Mouse (Mus musculus) forebrain, embryonic 14.5 days (tissue): ENCODE results near the gene Eif2ak1. TPM values are rescaled to one million over a fixed set of nuclear protein-coding genes. Genes with fewer than 3 reads are reported as not detected.
A peak's percentile ranks its signal among the peaks of the same experiment; 100 is the strongest.
"Not testable (repeated sequence)": the region's sequence is repeated elsewhere in the genome, so short reads cannot be mapped to it uniquely, and the experiment has no call there.

Source experiments
- ATAC-seq: fragments of 200-750 bp; cut with Nextera tagmentation; 2 replicates; pipeline ENCODE4 v1.8.0; 2017; ENCODE audit warnings: mild to moderate bottlenecking, moderate library complexity
- DNase-seq: peaks from one replicate; pipeline ENCODE4 v3.0.0-alpha.2; 2015; ENCODE audit warnings: low spot score
- H3K27ac ChIP-seq: fragments of 300-500 bp; sonication (generic); 2 replicates; pipeline ENCODE4 v1.5.1; 2014; ENCODE audit warnings: low read depth, mild to moderate bottlenecking, control low read depth, low read length, moderate library complexity
- H3K27me3 ChIP-seq: fragments of 300-500 bp; sonication (generic); replicated peaks from 2 replicates; pipeline ENCODE4 v1.6.1; 2014; ENCODE audit warnings: low read length, control low read depth, mixed read lengths; ENCODE audit not compliant: control insufficient read depth, insufficient read depth
- H3K36me3 ChIP-seq: fragments of 300-500 bp; sonication (generic); 2 replicates; pipeline ENCODE4 v1.6.1; 2014; ENCODE audit warnings: low read length, control low read depth; ENCODE audit not compliant: control insufficient read depth, insufficient read depth
- H3K4me1 ChIP-seq: fragments of 300-500 bp; sonication (generic); 2 replicates; pipeline ENCODE4 v1.6.1; 2014; ENCODE audit warnings: antibody characterized with exemption, low read length, control low read depth; ENCODE audit not compliant: control insufficient read depth, insufficient read depth
- H3K4me2 ChIP-seq: fragments of 300-500 bp; sonication (generic); 2 replicates; pipeline ENCODE4 v1.6.1; 2014; ENCODE audit warnings: mild to moderate bottlenecking, control low read depth, low read length
- H3K4me3 ChIP-seq: fragments of 300-500 bp; sonication (generic); 2 replicates; pipeline ENCODE4 v1.5.1; 2014; ENCODE audit warnings: low read depth, low read length, control low read depth
- H3K9ac ChIP-seq: fragments of 300-500 bp; sonication (generic); 2 replicates; pipeline ENCODE4 v1.6.1; 2014; ENCODE audit warnings: mild to moderate bottlenecking, low read length, control low read depth, moderate library complexity
- H3K9me3 ChIP-seq: fragments of 300-500 bp; sonication (generic); replicated peaks from 2 replicates; pipeline ENCODE4 v1.6.1; 2016; ENCODE audit warnings: low read length, control low read depth, mixed read lengths; ENCODE audit not compliant: control insufficient read depth
- WGBS: fragments of 180-500 bp; shearing (Covaris S2); extraction: QIAGEN DNeasy Blood & Tissue Kit; methylation state at CpG from one replicate; pipeline ENCODE4 v1.1.7; 2014; 5-methylcytosine and 5-hydroxymethylcytosine counted together
- polyA plus RNA-seq: library from polyadenylated mRNA; unstranded; fragments of >200 nt; fragmentation: Nextera tagmentation; extraction: Ambion mirVana; gene quantifications from 2 replicates; pipeline ENCODE4 v1.2.1, GENCODE M21; 2014

The Eif2ak1 gene
- polyA plus RNA-seq: 42.5 and 46.9 TPM in 2 replicates

DNA sequence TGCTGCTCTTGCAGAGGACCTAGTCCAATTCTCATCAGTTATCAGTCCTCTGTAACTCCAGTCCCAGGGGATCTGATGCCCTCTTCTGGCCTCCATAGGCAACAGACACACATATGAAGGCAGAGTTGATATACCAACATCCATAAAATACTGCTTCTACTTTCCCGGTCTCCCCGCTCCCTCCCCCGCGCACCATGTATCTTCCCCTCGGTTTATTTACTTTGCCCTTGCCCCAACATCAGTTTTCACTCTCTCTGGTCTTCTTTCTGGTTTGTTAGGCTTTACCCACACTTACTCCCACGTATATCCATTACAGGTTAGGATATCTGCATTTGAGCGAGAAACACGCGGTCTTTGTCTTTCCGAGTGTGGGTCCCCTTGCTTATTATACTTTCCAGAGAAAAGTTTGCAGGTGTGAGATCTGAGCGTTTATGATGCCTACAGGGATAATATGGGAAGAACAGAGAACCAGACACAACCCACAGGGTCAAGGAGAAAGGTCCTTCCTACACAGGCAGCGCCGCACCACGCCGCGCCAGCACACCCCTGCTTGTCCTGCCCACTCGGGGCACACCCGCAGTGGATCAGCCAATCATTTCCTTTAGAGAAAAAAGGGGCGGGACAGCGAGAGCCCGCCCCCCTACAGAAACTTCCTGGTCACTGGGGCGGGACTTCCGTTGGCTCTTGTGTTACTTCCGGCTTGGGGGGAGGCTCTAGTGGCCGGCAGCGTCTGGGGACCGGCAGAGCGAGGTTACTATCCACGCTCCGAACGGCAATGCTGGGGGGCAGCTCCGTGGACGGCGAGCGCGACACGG is at the start of gene Eif2ak1:
TSS of gene Eif2ak1 (plus strand) at position 673 of the 815 bp plus-strand sequence.
- ATAC-seq: peak; percentile 100
- no peaks in the 10 kb centered on the region for H3K9me3 ChIP-seq
- WGBS: under 1% methylated on average over 37 of the region's 37 CpGs
- DNase-seq: peak; percentile 98
- peak within 1 kb of the TSS; percentile 66 for H3K27ac ChIP-seq
- no peaks in the 10 kb centered on the region for H3K36me3 ChIP-seq
- H3K4me3 ChIP-seq: peak within 1 kb of the TSS; percentile 70
- H3K4me1 ChIP-seq: peaks cover 8% of the 10 kb centered on the region; the same call in 1 of the 2 replicates
- H3K27me3 ChIP-seq: no peaks in the 10 kb centered on the region
- peak within 1 kb of the TSS; percentile 82 for H3K4me2 ChIP-seq
- H3K9ac ChIP-seq: peak within 1 kb of the TSS; percentile 77

DNA sequence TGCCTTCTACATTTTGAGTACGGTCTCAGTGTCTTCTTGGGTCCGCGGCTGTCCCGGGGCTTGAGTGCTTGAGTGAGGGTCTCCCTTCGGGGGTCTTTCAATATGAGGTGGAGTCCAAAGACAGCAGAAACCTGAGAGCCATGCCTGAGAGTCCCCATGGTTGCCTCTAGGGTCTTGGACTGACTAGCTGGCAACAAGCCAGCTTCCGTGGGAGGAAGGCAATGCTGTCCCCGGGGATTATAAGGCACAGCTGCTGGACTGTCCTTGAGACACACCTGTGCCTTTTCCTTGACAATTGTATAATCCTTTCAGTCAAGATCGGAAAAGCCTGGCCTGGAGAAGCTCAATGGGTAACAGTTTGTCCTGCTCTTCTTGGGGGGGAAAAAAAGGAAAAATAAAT is 35.6 kb upstream of the Eif2ak1 start:
- WGBS: 85% methylated on average over 7 of the region's 8 CpGs
- ATAC-seq (no peak), DNase-seq (no peak)
- no peaks in the 10 kb centered on the region for H3K36me3 ChIP-seq
- no peaks in the 10 kb centered on the region for H3K4me1 ChIP-seq
- no peak overlapping the region for H3K4me3 ChIP-seq
- H3K27me3 ChIP-seq: no peaks in the 10 kb centered on the region
- no peak overlapping the region for H3K27ac ChIP-seq
- H3K9me3 ChIP-seq: no peaks in the 10 kb centered on the region
- no peak overlapping the region for H3K9ac ChIP-seq
- no peak overlapping the region for H3K4me2 ChIP-seq

DNA sequence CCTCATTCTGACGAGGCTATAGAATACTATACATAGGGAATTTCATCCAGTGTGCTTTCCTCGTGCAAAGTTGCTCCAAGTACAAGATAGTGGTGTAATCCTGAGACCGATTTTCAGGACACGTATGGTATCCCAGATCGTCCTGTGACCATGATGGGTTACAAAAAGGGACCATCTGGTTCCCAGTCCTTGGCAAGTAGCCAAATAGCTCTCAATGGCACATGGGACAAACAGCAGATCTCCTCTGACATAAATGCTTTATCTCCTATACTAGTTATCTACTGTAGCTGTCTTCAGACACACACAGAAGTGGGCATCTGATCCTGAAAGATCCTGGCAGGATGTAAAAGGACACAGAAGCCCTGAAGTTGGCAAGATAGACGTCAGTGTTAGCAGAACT is 32.2 kb upstream of the Eif2ak1 start:
- Histone ChIP-seq H3K9ac (no peak overlapping the region), H3K4me1 (no peaks in the 10 kb centered on the region), H3K4me2 (no peak overlapping the region), H3K27ac (no peak overlapping the region), H3K27me3 (no peaks in the 10 kb centered on the region), H3K36me3 (no peaks in the 10 kb centered on the region), H3K9me3 (no peaks in the 10 kb centered on the region), H3K4me3 (no peak overlapping the region)
- WGBS: 79% methylated on average over 6 of the region's 6 CpGs
- ATAC-seq (no peak), DNase-seq (peak; percentile 6)

DNA sequence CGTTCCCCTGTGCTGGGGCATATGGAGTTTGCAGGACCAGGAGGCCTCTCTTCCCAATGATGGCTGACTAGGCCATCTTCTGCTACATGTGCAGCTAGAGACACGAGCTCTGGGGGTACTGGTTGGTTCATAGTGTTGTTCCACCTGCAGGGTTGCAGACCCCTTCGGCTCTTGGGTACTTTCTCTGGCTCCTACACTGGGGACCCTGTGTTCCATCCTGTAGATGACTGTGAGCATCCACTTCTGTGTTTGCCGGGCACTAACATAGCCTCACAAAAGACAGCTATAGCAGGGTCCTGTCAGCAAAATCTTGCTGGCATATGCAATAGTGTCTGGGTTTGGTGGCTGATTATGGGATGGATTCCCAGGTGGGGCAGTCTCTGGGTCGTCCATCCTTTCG is 16.4 kb upstream of the Eif2ak1 start:
- ATAC-seq, DNase-seq, H3K36me3 ChIP-seq, H3K27ac ChIP-seq, H3K4me2 ChIP-seq, H3K27me3 ChIP-seq, H3K4me1 ChIP-seq, H3K4me3 ChIP-seq, H3K9me3 ChIP-seq, H3K9ac ChIP-seq: not testable (repeated sequence)
- 90% methylated on average over 6 of the region's 6 CpGs for WGBS

DNA sequence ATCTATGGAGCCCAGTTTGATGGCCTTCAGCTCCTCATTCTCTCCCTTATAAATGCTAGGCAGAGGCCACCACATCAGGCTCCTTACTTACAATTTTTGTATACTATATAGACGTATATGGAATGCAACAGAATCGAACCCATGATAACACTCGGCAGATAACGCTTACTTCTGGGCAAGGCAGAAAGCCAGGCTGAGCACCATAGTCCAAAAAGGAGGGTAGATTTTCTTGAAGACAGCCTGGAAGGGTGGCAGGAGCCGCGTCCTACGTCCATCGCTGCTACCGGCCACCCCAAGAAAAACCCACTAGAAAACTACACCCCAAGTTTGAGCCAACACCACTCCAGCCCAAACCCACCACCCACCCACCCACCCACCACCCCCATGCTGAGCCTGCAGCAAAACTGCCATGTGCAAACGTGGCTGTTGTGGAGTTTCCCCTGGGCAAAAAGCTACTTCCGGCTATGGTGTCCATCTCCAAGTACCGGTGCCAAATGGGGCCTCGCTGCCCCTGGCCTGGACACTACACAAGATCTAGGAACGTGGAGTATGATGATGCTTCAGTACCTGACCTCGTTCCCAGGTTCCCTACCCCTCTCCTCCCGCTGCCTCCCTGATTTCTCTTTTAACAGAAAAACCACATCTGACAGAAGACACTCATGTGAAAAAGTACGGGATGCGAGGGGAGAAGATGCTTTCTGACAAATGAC is 13.4 kb upstream of the Eif2ak1 start:
- H3K36me3 ChIP-seq: no peaks in the 10 kb centered on the region
- ATAC-seq (no peak), DNase-seq (no peak)
- no peaks in the 10 kb centered on the region for H3K4me1 ChIP-seq
- H3K9me3 ChIP-seq: no peaks in the 10 kb centered on the region
- no peak overlapping the region for H3K4me3 ChIP-seq
- no peak overlapping the region for H3K9ac ChIP-seq
- H3K4me2 ChIP-seq: no peak overlapping the region
- H3K27ac ChIP-seq: no peak overlapping the region
- H3K27me3 ChIP-seq: no peaks in the 10 kb centered on the region
- WGBS: 91% methylated on average over 18 of the region's 18 CpGs

DNA sequence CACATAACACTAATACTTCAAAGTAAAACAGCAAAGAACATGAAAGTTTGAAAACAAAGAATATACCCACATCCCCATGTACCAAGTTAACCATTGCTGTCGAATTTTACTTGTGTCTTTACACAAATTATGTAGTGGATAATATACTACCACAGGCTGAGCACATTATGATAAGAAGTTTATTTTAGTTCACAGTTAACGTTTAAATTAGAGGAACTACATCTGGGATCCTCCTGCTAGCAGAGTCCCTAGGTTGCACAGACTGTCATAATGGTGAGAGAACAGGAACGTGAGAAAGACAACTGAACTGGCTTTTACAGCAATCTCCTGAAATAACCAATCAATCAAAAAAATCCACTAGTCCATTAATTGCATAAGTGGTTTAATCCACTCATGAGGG is 10.3 kb upstream of the Eif2ak1 start:
- DNase-seq: no peak
- WGBS: 74% methylated on average over 3 of the region's 3 CpGs
- H3K4me3 ChIP-seq: no peak overlapping the region
- H3K4me1 ChIP-seq: no peaks in the 10 kb centered on the region
- H3K27me3 ChIP-seq: no peaks in the 10 kb centered on the region
- no peak overlapping the region for H3K9ac ChIP-seq
- no peaks in the 10 kb centered on the region for H3K9me3 ChIP-seq
- no peak overlapping the region for H3K27ac ChIP-seq
- no peak overlapping the region for H3K4me2 ChIP-seq
- H3K36me3 ChIP-seq: no peaks in the 10 kb centered on the region
- ATAC-seq: no peak

DNA sequence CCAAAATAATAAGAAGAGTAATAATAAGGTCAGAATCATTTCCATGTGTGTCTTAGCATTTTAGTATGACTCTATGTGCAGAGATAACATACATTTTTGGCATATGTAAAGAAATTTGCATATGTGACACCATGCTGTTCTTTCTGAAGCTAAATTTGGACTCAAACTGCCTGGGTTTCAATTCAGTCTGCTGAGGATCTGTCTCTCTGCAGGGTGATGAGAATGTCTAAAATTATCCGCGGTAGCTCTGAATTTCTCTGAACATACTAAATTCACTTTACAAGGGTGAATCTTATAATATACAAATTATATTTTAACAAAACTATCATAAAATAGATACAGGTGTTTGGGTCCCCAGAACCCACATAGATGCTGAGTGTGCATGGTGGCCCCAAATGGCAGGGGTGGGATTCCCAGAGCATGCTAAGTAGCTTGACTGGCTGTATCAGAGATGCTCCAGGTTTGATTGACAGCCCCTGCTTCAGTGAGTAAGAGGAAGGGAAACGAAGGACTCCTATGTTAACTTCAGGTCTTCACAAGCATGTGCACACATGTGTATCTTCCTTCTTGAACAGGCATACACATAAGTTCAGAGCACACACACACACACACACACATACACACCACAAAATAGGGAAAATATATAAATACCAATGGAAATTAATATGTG is 8.0 kb upstream of the Eif2ak1 start:
- WGBS: 92% methylated on average over 3 of the region's 3 CpGs
- ATAC-seq: no peak
- no peak overlapping the region for H3K27ac ChIP-seq

DNA sequence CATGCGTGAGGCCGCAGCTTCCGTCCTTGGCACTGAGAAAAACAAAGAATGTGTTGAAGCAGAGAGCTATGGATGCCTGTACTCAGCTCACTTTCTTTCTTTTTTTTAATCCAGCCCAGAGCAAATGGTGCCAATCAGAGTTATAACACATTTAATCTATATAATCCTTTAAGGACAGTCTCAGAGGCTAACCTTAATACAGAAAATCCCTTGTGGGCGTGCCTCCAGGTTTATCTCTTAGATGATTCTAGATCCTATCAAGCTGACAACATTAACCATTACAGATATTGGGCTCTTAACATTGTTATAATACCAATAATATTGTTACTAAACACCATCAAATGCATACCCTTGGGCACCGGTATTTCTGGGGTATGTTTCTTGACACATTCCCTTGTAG is 5.9 kb upstream of the Eif2ak1 start:
- no peak overlapping the region for H3K4me2 ChIP-seq
- no peak overlapping the region for H3K9ac ChIP-seq
- DNase-seq: no peak
- ATAC-seq: no peak
- H3K4me3 ChIP-seq: no peak overlapping the region
- H3K36me3 ChIP-seq: no peaks in the 10 kb centered on the region
- H3K4me1 ChIP-seq: no peaks in the 10 kb centered on the region
- 90% methylated on average over 5 of the region's 5 CpGs for WGBS
- no peak overlapping the region for H3K27ac ChIP-seq
- no peaks in the 10 kb centered on the region for H3K9me3 ChIP-seq
- no peaks in the 10 kb centered on the region for H3K27me3 ChIP-seq

More for the DNA sequence above, 8.0 kb upstream of the Eif2ak1 start:
- Histone ChIP-seq H3K36me3 (no peaks in the 10 kb centered on the region), H3K9ac (no peak overlapping the region), H3K4me3 (no peak overlapping the region), H3K27me3 (no peaks in the 10 kb centered on the region), H3K4me1 (no peaks in the 10 kb centered on the region), H3K4me2 (no peak overlapping the region), H3K9me3 (no peaks in the 10 kb centered on the region)
- DNase-seq: no peak
